Mouse (Mus musculus) skeletal muscle tissue, postnatal 0 days (tissue): ENCODE data around the gene Tsen15. TPM values are rescaled to one million over a fixed set of nuclear protein-coding genes. Genes with fewer than 3 reads are reported as not detected.

Experiments
- polyA plus RNA-seq: library from polyadenylated mRNA; unstranded; fragments of >200 nt; fragmentation: Nextera tagmentation; extraction: Ambion mirVana; gene quantifications from 2 replicates; pipeline ENCODE4 v1.2.1, GENCODE M21; 2015

The Tsen15 gene
- 33.3 and 33.4 TPM in 2 replicates for polyA plus RNA-seq

GRCm38 (mm10) chr1:152386188-152386835 lies at the start of gene Tsen15:
Gene Tsen15, minus strand, starts transcription at chr1:152386688.

GRCm38 (mm10) chr1:152399790-152400555 lies 13.5 kb upstream of the Tsen15 start, which contains the start of gene Colgalt2:
Gene Colgalt2, plus strand, starts transcription at chr1:152399830.

Other genes starting within 250 kb of the Tsen15 start
- 3.1 and 3.7 TPM in 2 replicates for gene Colgalt2, start 13.1 kb upstream of the Tsen15 start, polyA plus RNA-seq